Mouse (Mus musculus): ENCODE results near the gene Zswim5.

Gene Zswim5

GRCm38 (mm10) chr4:116913318-116913717 is 36.1 kb downstream of the Zswim5 start:
- DNase-seq (ENCODE audit: low spot score), result no peak

- no peak for DNase-seq (ENCODE audit: low spot score)
Measured at GRCm38 (mm10) chr4:116928006-116928651, 51.0 kb downstream of the Zswim5 start.

- no peak for DNase-seq (ENCODE audit: low spot score)
Measured at GRCm38 (mm10) chr4:116939585-116939984, 62.4 kb downstream of the Zswim5 start.

- no peak for DNase-seq (ENCODE audit: low spot score)
Measured at GRCm38 (mm10) chr4:116942695-116943094, 65.5 kb downstream of the Zswim5 start.

DNA sequence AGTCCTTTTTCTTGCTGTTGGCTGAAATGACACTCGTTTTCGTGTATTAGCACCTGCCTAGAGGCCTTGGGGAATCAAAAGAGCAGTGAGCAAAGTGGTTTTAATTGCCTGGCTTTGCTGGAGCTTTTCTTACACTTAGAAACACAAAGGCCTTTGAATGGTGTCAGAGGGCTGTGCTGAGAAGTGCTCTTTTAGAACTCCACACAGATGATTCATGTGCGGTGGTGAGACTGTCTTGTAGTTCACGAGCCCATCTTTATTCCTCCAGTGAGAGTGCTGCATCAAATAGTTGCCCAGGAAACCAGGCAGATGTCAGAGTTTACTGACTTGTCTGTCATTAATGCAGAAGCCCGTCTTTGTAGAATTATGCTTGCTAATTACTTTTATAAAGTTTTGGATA is 66.9 kb downstream of the Zswim5 start:
- DNase-seq (ENCODE audit: low spot score), result no peak

- no peak for DNase-seq (ENCODE audit: low spot score)
Measured at GRCm38 (mm10) chr4:116951642-116952041, 74.5 kb downstream of the Zswim5 start.

GRCm38 (mm10) chr4:116954951-116955350 is 77.8 kb downstream of the Zswim5 start:
- no peak for DNase-seq (ENCODE audit: low spot score)

GRCm38 (mm10) chr4:116976503-116976902 is 99.3 kb downstream of the Zswim5 start:
- no peak for DNase-seq (ENCODE audit: low spot score)

DNA sequence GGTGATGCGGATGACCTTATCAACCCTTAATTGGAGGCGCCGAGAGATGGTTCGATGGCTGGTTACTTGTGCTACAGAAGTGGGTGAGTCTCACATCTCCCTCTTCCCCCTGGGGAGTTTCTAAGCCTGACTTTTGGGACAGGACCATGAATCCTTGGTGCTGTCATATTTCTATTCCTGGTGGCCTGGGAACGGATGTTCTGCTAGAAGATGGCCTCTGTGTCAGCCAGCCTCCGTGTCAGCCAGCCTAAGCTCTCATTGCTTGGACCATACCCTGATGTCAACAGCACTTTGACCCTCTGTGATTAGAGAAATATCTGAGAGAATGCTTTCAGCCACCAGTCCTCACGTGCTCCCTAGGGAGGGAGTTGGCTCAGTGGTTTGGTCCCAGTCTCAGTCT is 108.5 kb downstream of the Zswim5 start:
- no peak for DNase-seq (ENCODE audit: low spot score)

DNA sequence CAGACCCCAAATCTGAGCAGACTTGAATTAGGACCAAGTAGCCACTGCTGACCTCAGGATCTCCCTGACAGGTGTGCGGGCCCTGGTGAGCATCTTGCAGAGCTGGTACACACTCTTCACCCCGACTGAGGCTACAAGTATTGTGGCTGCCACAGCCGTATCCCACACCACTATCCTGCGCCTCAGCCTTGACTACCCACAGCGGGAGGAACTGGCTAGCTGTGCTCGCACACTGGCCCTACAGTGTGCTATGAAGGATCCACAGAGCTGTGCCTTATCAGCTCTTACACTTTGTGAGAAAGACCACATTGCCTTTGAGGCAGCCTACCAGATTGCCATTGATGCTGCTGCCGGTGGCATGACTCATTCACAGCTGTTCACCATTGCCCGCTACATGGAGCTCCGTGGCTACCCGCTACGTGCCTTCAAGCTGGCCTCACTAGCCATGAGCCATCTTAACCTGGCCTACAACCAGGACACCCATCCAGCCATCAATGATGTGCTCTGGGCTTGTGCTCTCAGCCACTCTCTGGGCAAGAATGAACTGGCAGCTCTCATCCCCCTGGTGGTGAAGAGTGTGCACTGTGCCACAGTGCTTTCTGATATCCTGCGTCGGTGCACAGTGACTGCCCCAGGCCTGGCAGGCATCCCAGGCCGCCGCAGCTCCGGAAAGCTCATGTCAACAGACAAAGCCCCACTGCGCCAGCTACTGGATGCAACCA is 109.4 kb downstream of the Zswim5 start:
- peak; percentile 38 for DNase-seq (ENCODE audit: low spot score)

DNA sequence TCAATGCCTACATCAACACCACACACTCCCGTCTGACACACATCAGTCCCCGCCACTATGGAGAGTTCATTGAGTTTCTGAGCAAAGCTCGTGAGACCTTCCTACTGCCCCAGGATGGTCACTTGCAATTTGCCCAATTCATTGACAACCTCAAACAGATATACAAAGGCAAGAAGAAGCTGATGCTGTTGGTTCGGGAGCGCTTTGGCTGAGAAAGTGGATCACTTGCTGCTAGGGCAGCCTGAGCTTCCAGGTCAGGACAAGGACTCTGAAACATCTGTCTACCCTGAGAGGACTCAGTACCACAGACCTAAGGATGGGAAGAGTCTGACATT is 109.9 kb downstream of the Zswim5 start:
- no peak for DNase-seq (ENCODE audit: low spot score)

DNA sequence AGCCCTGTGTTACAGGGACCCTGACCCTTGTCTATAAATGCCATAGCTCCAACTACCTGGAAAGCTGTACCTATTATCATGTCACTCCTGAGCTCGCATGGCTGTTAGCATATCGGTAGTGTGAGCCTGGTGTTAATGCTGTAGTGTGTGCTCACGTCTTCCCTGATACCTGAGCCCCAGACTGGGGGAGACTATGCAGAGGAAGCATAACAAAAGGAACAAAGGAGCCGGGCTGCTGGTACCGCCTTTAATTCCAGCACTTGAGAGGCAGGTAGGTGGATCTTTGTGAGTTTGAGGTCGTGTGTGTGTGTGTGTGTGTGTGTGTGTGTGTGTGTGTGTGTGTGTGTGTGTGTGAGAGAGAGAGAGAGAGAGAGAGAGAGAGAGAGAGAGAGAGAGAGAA is 112.6 kb downstream of the Zswim5 start:
- DNase-seq (ENCODE audit: low spot score), result no peak

GRCm38 (mm10) chr4:116991366-116991765 is 114.2 kb downstream of the Zswim5 start:
- peak; percentile 69 for DNase-seq (ENCODE audit: low spot score)

DNA sequence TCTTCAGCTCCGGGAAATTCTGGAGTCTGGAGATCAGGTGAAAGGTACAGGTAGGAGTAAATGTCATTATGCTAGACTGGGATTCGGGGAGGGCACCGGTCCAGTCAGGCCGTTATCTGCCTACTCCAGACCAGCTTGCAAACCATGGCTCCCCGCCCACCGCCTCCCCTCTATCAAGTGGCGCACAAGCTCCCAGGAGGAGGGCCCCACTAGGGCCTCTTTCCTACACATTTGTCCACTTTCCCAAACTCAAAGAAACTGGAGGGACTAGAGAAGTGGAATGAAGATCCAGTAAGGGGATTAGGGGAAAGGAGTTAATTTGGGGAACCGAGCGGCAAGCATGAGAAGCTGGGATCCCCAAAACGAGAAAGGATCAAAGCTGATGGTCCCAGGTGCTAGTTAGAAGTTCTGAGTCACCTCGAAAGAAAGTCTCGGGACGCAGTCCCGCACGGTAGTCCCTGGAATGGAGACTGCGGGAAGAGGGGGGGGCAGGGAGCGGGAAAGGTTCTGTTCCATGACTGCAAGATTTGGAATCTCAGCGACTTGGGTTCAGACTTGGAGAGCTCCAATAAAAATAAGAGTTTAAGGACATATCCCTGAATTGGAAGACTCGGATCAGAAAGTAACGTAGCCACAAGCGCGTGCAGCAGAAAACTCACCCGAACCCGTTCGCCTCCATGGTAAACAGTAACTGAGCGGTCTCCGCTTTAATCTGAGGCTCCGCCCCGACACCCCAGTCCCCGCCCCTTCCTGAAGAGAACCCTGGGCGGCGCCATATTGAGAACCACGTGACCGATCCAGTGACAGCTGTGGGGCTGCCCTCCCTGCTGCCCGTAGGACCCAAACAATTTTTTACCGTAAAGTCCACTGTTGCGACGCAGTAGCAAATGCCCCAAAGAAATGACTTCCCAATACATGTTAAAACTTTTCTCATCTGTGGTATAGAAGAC is 116.8 kb downstream of the Zswim5 start, which contains the start of gene Urod:
TSS of gene Urod (minus strand) at position 742 of the 950 bp plus-strand sequence.
- peak; percentile 88 for DNase-seq (ENCODE audit: low spot score)

- DNase-seq (ENCODE audit: low spot score), result peak; percentile 40
Measured at GRCm38 (mm10) chr4:116995131-116995797, 118.1 kb downstream of the Zswim5 start, which contains the start of gene Hectd3. Gene Hectd3, plus strand, starts transcription at chr4:116995317.

- peak; percentile 44 for DNase-seq (ENCODE audit: low spot score)
Measured at GRCm38 (mm10) chr4:116995798-116996135, 118.6 kb downstream of the Zswim5 start.

DNA sequence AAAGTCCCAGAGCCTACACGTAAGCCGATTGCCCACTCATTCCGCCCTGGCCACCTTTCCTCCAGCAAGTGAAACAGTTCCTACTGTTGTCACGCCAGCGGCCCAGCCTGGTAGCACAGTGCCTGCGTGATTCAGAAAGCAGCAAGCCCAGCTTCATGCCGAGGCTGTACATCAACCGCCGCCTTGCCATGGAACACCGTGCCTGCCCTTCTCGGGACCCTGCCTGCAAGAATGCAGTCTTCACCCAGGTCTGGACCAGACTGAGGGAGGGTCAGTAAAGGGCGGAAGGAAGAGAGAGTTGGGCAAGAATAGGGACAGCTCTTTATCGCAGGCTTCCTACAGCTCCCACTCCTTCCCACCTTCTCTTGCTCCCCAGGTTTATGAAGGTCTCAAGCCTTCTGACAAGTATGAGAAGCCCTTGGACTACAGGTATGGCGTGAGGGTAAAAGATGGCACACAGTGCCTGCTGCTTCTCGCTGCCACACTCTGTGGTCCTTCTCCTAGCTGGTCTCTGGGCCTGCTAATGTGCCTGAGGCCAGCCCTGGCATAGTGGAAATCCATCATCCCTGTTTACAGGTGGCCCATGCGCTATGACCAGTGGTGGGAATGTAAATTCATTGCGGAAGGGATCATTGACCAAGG is 122.5 kb downstream of the Zswim5 start:
- DNase-seq (ENCODE audit: low spot score), result no peak

DNA sequence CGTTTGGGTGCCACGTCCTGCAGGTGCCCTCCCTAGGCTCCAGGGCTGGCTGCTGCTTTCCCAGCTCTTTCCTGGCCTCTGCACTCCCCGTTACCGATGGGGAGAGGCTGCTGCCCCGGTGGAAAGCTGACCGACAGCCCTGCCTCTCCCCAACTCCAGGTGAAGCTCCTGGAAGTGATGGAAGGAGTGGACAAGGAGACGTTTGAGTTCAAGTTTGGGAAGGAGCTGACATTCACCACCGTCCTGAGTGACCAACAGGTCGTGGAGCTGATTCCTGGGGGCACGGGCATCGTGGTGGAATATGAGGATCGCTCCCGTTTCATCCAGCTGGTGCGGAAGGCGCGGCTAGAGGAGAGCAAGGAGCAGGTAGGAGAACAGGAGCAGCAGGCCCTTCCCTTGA is 124.8 kb downstream of the Zswim5 start:
- DNase-seq (ENCODE audit: low spot score), result no peak

DNA sequence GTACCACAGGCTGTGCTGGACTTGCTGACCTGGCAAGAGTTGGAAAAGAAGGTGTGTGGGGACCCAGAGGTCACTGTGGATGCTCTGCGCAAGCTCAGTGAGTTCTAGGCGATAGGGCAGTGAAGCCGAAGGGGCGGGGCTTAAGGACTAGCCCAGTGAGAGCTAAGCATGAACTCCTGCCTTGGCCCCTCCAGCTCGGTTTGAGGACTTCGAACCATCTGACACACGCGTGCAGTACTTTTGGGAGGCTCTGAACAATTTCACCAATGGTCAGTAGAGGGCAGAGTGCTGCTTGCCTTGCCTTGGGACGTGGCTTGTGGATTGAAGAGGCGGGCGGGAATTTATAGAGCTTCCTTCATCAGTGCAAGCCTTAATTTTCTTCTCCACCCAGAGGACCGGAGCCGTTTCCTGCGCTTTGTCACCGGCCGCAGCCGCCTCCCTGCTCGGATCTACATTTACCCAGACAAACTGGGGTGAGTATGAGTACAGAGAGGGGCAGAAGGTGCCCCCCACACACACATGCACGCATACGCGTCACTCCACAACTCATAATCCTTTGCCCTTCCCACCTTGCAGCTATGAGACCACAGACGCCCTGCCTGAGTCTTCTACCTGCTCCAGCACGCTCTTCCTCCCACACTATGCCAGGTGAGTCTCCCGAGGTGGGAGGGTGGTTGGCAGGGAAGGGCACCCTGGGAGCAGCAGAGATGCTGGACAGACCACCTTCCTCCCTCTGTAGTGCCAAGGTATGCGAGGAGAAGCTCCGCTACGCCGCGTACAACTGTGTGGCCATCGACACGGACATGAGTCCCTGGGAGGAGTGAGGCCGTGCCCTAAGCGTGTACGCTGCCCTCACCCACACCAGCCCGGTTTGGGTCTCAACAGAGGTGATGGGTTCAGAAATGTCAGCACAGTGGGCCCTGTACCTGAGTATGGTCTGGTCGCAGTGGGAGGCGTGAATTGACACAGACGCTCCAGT is 125.7 kb downstream of the Zswim5 start:
- peak; percentile 44 for DNase-seq (ENCODE audit: low spot score)

DNA sequence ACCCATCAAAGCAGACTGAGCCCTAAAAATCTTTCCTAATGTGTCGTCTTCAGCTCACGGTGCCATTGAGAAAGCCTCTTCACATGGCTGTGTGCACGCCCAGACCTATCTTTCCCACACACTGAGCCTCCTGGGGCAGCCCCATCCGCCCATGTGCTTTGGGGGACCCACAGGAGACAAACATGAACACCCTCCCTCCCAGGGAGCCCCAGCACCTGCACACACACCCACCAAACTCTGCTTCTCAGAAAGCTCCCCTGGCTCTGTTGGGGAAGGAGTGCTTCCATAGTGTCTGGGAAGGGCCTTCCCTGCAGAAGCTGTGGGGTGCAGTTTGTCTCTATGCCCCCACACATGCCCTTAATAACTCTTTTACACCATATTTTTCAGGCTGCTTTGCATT is 127.5 kb downstream of the Zswim5 start:
- no peak for DNase-seq (ENCODE audit: low spot score)

Measured in urinary bladder, postnatal 25 days (tissue).